Mouse (Mus musculus) megakaryocyte, embryonic 14.5 days (primary cell): ENCODE results near the gene Gtf2ird1. TPM values are rescaled to one million over a fixed set of nuclear protein-coding genes. Genes with fewer than 3 reads are reported as not detected.
"Not testable (repeated sequence)": the region's sequence is repeated elsewhere in the genome, so short reads cannot be mapped to it uniquely, and the experiment has no call there.

Experiments
- H3K27me3 ChIP-seq: replicated peaks from 2 replicates; pipeline ENCODE3; 2012; ENCODE audit warnings: inconsistent platforms
- H3K36me3 ChIP-seq: replicated peaks from 2 replicates; pipeline ENCODE3; 2012; ENCODE audit warnings: low read length, inconsistent platforms, mixed read lengths
- H3K4me1 ChIP-seq: 2 replicates; pipeline ENCODE4 v1.6.1; 2012; ENCODE audit warnings: inconsistent platforms
- H3K4me3 ChIP-seq: replicated peaks from 2 replicates; pipeline ENCODE3; 2012; ENCODE audit warnings: moderate library complexity, mild to moderate bottlenecking, inconsistent platforms
- H3K9me3 ChIP-seq: 2 replicates; pipeline ENCODE4 v1.6.1; 2012; ENCODE audit warnings: inconsistent platforms
- FLI1 ChIP-seq: IDR thresholded peaks from 2 replicates; pipeline ENCODE4 v1.6.1; 2012; ENCODE audit warnings: low read length, inconsistent platforms, mixed read lengths
- GATA1 ChIP-seq: IDR thresholded peaks from 3 replicates; pipeline ENCODE4 v1.6.1; 2012; ENCODE audit warnings: mixed read lengths, low read length, inconsistent platforms, borderline replicate concordance
- polyA plus RNA-seq: library from polyadenylated mRNA; stranded (reverse); fragments of >175 nt; gene quantifications from 2 replicates; pipeline ENCODE4 v1.2.3, GENCODE M21; 2012; ENCODE audit warnings: low replicate concordance; ENCODE audit not compliant: insufficient read depth

Gene Gtf2ird1
- polyA plus RNA-seq, 1 experiment = 32.1 TPM

DNA sequence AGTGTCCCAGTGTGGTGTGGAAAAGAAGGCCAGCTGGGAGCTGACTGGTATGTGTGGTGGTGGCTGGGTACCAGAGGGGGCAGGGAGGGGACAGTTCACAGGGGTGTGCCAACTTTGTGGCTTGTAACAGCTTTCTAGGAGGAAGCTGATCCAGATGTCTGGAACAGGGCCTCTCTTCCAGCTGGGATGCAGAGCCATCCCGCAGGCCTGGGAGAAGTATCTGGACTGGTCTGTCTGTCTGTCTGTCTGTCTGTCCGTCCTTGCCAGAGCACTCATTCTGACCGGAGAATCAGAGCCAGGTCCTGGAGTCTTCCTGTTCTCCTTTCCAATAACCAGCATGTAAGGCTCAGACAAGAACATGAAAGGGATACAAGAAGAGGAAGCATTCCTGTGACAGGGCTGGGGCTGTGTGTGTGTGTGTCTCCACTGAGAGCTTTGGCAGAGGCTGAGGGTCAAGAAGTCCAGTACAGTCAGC lies 104.0 kb downstream of the Gtf2ird1 start:
- H3K4me3 ChIP-seq = no peak overlapping the region

DNA sequence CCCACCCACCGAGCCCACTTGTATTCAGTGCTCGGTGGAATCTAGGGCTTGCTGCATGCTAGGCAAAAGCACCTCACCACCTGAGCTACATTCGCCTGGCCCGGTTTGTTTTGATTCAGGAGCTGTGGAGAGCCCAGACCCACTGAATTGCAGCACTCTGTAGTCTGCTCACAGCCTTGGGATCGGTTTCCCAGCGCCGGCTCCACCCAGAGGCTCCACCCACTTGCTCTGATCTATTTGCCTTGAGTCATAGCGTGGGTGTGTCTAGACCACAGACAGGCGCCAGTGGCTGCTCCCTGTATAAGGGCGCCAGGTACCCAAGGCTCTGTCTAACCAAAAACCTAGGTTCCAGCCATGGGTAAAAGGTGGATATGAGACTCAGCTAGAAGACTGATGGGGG lies 105.9 kb downstream of the Gtf2ird1 start:
- H3K9me3 ChIP-seq = no peaks in the 10 kb centered on the region
- peak overlapping the region; percentile 87 for H3K4me3 ChIP-seq
- no peak for TF ChIP-seq GATA1
- no peak for TF ChIP-seq FLI1
- H3K36me3 ChIP-seq = no peaks in the 10 kb centered on the region
- peaks cover 4% of the 10 kb centered on the region for H3K27me3 ChIP-seq
- H3K4me1 ChIP-seq = peaks cover 34% of the 10 kb centered on the region

More for the DNA sequence above, 104.0 kb downstream of the Gtf2ird1 start:
- H3K4me1 ChIP-seq = peaks cover 34% of the 10 kb centered on the region
- no peak for TF ChIP-seq GATA1
- no peak for TF ChIP-seq FLI1
- H3K36me3 ChIP-seq = no peaks in the 10 kb centered on the region
- no peaks in the 10 kb centered on the region for H3K9me3 ChIP-seq
- peaks cover 4% of the 10 kb centered on the region for H3K27me3 ChIP-seq

DNA sequence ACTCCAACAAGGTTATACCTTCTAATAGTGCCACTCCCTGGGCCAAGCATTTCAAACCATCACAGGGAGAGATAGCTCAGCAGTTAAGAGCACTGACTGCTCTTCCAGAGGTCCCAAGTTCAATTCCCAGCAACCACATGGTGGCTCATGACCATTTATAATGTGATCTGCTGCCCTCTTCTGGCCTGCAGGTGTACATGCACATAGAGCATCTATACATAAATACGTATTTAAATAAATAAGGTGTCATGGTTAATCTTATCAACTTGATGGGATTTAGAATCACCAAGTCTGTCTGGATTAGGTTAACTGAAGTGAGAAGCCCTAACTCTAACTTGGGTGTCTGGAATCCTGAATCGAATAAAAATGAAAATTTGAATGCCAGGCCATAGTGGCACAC lies 109.5 kb downstream of the Gtf2ird1 start:
- TF ChIP-seq GATA1 (no peak), FLI1 (no peak)
- no peak overlapping the region for H3K4me3 ChIP-seq
- H3K27me3 ChIP-seq = peaks cover 4% of the 10 kb centered on the region
- no peaks in the 10 kb centered on the region for H3K36me3 ChIP-seq
- peaks cover 44% of the 10 kb centered on the region for H3K4me1 ChIP-seq
- H3K9me3 ChIP-seq = no peaks in the 10 kb centered on the region

DNA sequence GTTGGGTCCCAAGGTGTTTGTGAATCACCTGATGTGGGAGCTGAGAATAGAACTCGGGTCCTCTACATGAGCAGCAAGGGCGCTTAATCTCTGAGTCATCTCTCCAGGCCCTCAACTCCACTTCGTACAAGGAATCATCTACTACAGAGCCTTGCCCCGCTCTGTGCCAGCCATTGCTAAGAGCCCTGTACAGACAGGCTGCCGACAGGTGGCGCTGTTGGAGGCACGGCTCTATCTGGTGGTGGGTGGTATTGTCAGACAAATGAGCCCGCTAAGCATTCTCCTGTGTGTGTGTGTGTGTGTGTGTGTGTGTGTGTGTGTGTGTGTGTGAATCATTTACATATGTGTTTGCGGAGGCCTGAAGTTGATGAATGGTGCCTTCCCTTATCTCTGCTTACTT lies 111.1 kb downstream of the Gtf2ird1 start:
- Histone ChIP-seq H3K36me3 (no peaks in the 10 kb centered on the region), H3K9me3 (no peaks in the 10 kb centered on the region), H3K4me3 (no peak overlapping the region), H3K4me1 (peaks cover 45% of the 10 kb centered on the region), H3K27me3 (peaks cover 4% of the 10 kb centered on the region)
- TF ChIP-seq FLI1 = no peak
- TF ChIP-seq GATA1 = no peak

DNA sequence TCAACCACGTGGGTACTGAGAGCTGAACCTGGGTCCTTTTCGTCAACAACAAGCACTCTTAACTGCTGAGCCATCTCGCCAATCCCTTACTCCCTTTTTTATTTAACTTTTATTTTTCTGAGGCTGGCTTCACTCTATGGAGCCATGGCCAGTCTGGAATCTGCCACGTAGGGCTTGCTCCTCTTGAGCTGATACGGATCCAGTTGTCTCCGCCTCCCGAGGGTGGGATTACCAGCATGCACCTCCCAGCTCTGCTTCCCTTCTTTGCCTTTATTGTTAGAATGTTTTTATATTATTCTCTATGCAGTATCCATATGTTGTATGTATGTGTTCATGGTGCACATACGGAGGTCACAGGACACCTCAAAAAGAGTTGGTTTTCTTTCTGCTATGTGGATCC lies 112.4 kb downstream of the Gtf2ird1 start:
- TF ChIP-seq GATA1 = no peak
- TF ChIP-seq FLI1 = no peak
- no peaks in the 10 kb centered on the region for H3K9me3 ChIP-seq
- H3K36me3 ChIP-seq = no peaks in the 10 kb centered on the region
- H3K4me1 ChIP-seq = peaks cover 46% of the 10 kb centered on the region
- H3K4me3 ChIP-seq = no peak overlapping the region
- peaks cover 2% of the 10 kb centered on the region for H3K27me3 ChIP-seq

DNA sequence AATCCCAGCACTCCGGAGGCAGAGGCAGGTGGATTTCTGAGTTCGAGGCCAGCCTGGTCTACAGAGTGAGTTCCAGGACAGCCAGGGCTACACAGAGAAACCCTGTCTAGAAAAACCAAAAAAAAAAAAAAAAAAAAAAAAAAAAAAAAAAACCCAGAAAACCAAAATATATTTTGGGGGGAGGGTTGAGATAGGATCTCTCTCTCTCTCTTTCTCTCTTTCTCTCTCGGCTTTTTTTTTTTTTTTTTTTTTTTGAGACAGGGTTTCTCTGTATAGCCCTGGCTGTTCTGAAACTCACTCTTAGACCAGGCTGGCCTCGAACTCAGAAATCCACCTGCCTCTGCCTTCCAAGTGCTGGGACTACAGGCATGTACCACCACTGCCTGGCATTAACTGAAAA lies 113.0 kb downstream of the Gtf2ird1 start:
- not testable (repeated sequence) for H3K9me3 ChIP-seq, H3K27me3 ChIP-seq, H3K36me3 ChIP-seq, H3K4me3 ChIP-seq
- peaks cover 42% of the 10 kb centered on the region for H3K4me1 ChIP-seq

DNA sequence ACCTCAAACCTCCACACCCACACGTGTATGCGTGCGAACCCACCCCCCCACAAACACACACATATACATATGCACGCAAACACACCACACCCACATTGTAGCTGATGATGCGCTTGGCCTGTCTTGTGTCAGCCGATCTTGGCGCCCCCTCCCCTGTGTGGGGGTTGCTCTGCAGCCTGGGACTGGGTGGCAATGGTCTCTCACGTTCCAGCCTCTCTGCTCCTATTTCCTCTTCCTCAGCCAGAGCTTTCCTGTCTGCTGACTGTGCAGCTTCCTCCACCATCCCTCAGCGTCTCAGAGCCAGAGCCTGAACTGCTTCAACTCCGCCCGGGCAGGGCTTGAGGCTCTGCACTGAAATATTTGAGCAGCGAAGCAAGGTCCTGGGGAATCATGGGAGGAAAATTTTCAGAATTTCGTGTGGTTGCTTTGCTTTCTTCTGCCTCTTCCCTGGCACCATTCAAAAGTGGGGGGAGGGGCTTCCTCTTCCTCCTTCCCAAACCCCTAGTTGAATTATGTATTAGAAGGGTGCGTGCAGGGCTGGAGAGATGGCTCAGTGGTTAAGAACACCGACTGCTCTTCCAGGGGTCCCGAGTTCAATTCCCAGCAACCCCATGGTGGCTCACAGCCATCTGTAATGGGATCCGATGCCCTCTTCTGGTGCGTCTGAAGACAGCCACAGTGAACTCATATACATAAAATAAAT lies 113.9 kb downstream of the Gtf2ird1 start:
- peak overlapping the region; percentile 76 for H3K4me3 ChIP-seq
- H3K27me3 ChIP-seq = no peaks in the 10 kb centered on the region
- no peaks in the 10 kb centered on the region for H3K36me3 ChIP-seq
- TF ChIP-seq FLI1 = no peak
- TF ChIP-seq GATA1 = no peak
- no peaks in the 10 kb centered on the region for H3K9me3 ChIP-seq
- H3K4me1 ChIP-seq = peaks cover 42% of the 10 kb centered on the region

DNA sequence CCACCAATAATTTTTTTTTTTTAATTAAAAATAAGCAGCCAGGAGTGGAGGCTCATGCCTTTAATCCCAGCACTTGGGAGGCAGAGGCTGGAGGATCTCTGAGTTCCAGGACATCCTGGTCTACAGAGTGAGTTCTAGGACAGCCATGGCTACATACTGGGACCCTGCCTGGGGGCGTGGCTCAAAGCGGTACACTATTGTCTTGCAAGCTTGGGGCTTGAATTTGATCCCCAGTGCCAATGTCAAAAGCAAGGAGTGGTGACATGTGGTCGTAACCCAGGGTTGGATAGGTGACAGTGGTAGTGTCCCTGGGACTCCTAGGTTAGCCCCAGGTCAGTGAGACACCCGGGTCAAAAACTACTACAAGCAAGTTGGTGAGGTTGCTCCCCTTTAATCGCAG lies 114.8 kb downstream of the Gtf2ird1 start:
- Histone ChIP-seq H3K4me3 (no peak overlapping the region), H3K9me3 (no peaks in the 10 kb centered on the region), H3K36me3 (no peaks in the 10 kb centered on the region), H3K4me1 (peaks cover 42% of the 10 kb centered on the region), H3K27me3 (no peaks in the 10 kb centered on the region)
- TF ChIP-seq GATA1 (no peak), FLI1 (no peak)

DNA sequence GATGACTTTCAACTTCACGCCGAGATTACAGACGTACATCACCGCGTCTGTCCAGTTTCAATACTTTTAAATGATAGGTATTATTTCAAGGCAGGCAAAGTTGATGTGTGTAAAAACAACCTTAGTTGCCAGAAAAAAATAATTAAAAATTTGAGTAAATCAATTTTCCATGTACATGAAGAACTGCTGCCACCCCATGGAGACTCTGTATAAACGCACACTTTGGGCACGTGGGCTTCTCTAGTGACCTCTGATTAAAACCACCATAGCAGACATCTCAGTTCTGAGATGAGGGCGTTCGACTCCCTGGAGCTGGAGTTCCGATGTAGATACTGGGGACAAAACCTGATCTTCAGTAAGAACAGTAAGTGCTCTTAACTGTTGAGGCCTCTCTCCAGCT lies 115.2 kb downstream of the Gtf2ird1 start:
- H3K4me3 ChIP-seq = no peak overlapping the region
- no peaks in the 10 kb centered on the region for H3K27me3 ChIP-seq
- TF ChIP-seq GATA1 = no peak
- no peak for TF ChIP-seq FLI1
- H3K36me3 ChIP-seq = no peaks in the 10 kb centered on the region
- H3K9me3 ChIP-seq = no peaks in the 10 kb centered on the region
- peaks cover 42% of the 10 kb centered on the region for H3K4me1 ChIP-seq

DNA sequence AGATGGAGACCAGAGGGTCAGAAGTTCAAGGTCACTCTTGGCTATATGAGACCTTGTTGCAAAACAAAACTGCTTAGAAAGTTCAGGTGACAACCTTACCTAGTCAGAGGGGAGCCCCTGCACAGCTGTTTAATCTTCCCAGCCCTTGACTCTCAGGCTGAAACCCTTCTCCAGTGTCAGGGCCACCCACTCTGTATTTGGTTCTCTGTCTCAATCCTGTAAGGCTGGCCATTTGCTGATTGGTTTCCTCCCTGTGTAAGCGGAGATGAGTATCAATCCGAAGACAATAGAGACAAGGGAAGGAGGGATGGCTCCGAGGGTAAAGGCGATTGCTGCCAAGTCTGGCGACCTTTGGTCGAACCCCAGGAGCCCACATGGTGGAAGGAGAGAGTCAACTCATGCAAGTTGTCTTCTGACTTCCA lies 116.4 kb downstream of the Gtf2ird1 start:
- Histone ChIP-seq H3K27me3 (no peaks in the 10 kb centered on the region), H3K36me3 (no peaks in the 10 kb centered on the region), H3K4me1 (peaks cover 37% of the 10 kb centered on the region), H3K4me3 (no peak overlapping the region), H3K9me3 (no peaks in the 10 kb centered on the region)
- TF ChIP-seq GATA1 = no peak
- TF ChIP-seq FLI1 = no peak

DNA sequence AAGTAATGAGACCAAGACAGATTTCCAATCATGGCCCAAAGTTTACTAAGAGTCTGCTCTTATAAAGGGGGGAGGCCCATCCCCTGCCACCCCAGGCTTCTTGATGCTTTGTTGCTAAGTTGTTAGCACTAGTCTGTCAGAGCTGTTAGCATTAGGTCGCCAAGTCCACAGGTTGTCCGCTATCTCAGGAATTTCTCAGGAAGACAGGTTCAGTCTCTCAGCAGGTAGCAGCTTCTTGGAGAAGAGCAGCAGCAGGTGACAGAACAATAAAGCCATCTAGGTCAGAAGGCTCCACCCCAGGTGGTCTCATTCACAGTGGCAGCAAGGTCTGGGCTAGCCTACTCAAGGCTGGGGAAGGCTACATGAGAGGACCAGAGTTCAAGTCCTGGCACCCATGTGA lies 119.5 kb downstream of the Gtf2ird1 start:
- not testable (repeated sequence) for H3K27me3 ChIP-seq

GRCm38 (mm10) chr5:134332743-134333142 lies 123.8 kb downstream of the Gtf2ird1 start:
- TF ChIP-seq GATA1 (no peak), FLI1 (no peak)
- H3K9me3 ChIP-seq = no peaks in the 10 kb centered on the region
- peaks cover 34% of the 10 kb centered on the region for H3K4me1 ChIP-seq
- H3K27me3 ChIP-seq = no peaks in the 10 kb centered on the region
- H3K4me3 ChIP-seq = no peak overlapping the region
- no peaks in the 10 kb centered on the region for H3K36me3 ChIP-seq

More for the DNA sequence above, 119.5 kb downstream of the Gtf2ird1 start:
- H3K4me3 ChIP-seq, H3K9me3 ChIP-seq, H3K36me3 ChIP-seq: not testable (repeated sequence)
- H3K4me1 ChIP-seq = peaks cover 21% of the 10 kb centered on the region
